Mouse (Mus musculus) ES-CJ7 (cell line): ENCODE data around the gene Zfp59.
"Not testable (repeated sequence)": the region's sequence is repeated elsewhere in the genome, so short reads cannot be mapped to it uniquely, and the experiment has no call there.

Experiments
- DNase-seq: peaks from one replicate; pipeline ENCODE4 v3.0.0; 2011; ENCODE audit warnings: low read depth, low spot score

Zfp59 gene

DNA sequence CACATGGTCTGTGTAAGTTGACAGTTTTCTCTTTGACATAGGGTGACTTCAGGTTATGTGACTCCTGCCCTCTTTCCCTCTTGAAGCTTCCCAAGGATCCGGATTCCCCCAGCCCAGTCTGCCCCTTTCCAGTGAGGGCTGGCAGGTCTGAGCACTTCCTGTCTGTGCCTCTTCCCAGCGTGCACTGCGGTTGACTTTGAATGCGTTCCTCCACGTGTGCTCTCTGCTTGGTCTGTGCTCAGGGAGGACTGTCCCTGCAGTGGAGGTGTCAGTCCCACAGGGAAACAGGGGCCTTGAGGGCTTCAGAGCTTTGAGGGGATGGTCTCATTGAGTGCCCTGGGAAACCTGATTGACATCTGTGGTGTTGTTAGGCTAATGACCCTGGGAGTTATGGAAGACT, 24.2 kb downstream of the Zfp59 start:
- not testable (repeated sequence) for DNase-seq

DNA sequence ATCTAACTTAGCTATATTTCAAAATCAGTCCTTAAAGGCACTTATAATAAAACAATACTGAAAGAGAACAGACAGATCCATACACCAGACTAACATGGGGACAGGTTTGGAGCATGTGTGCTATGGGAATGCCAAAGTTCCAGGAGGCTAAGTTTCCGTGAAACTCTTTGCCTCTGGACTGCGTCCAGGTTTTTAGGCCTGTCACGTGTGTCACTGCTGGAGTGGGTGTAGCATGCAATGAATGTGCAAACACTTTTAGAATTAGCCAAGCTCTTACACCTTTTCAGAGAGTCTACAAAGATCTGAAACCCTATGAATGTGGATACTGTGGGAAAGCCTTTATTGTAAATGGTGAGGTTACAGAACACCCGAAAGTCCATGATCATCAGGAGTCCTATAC, 43.3 kb downstream of the Zfp59 start:
- no peak for DNase-seq

GRCm38 (mm10) chr7:27900601-27901000, 62.2 kb downstream of the Zfp59 start:
- DNase-seq: no peak

DNA sequence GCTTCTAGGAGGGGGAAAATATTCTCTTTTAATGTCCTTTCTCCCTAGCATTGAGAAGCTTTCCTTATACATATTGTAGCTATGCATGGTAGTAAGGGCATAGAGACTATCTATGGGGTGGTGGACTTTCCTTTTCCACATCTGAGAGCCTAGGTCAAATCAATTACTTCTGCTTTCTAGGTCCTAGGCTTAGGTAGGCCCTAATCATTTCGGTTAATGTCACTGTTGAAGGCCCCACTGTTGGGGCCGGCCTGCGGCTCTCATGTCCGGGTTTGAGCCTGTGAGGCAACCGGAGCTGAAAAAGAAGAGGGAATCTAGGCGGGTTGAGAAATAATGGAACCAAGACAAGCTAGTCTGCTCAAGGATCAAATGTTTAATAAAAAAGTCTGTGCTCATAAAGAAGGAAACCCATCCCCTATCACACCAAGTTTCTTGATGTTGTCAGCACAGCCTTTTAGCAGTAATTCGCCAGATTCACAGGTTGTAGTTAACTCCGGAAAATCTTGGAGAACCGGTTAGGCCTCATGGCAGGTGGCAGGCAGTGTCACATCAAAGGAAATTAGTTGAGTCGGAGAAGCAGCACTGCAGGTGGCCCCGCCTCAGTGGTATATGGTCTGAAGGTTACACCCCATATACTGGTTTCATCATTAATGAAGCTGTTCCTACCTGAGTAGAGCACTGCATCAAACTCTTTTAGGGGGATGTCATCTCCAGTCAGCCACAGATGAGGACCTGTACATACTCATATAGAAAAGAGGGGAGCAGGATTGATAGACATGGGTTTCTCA, 66.8 kb downstream of the Zfp59 start:
- DNase-seq: no peak
